18 mouse cellular contexts compared by ENCODE assay signal in the genomic region with DNA sequence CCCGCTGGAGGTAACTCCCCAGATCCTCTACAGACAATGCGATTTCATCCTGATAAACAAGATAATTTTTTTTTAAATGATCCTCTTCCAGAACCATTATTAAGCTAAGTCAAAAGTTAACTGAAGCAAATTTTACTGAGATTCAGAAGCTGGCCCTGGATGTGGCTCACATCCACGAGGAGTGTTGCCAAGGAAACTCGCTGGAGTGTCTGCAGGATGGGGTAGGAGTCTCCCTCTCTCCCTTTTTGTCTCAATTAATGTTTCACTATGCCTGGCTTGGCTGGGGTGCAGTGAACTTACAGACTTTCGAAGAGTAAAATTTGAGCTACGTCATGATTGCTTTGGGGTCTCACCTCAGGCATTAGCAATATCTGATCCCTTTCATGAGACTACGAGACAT. TPM values are rescaled to one million over a fixed set of nuclear protein-coding genes. Genes with fewer than 3 reads are reported as not detected.
"Had no signal": no experiment of that assay in that cellular context is flagged by ENCODE, and none has a peak within 500 bp of the region (broad histone marks: within the 10 kb centered on the region; RNA-seq: fewer than 3 reads in every experiment).

No protein-coding gene starts in this region.

- H3K4me3 ChIP-seq: hindbrain, embryonic 15.5 days; limb, embryonic 13.5 days; liver, embryonic 15.5 days; lung, embryonic 15.5 days; megakaryocyte, embryonic 14.5 days; midbrain, embryonic 12.5 days; neural tube, embryonic 13.5 days had no signal

- H3K27ac ChIP-seq: hindbrain, embryonic 15.5 days; kidney, postnatal 0 days; limb, embryonic 13.5 days; liver, embryonic 15.5 days; lung, embryonic 15.5 days; macrophage; midbrain, embryonic 12.5 days; neural tube, embryonic 13.5 days had no signal

- DNase-seq: kidney, adult 8-10 months; kidney, postnatal 36 days; lung, postnatal 14 days; retina, postnatal 1 day; thymus, postnatal 36 days had no signal

- ATAC-seq: intestine, embryonic 16.5 days; midbrain, embryonic 16.5 days had no signal

RNA-seq across cellular contexts. Expression of a gene that starts 9.0 kb away (rescaled TPM):
- total RNA-seq: layer of hippocampus, postnatal 36 days; left cerebral cortex, postnatal 36 days had no signal

RNA-seq across cellular contexts. Expression of a gene that starts 19.2 kb away (rescaled TPM):
- total RNA-seq: layer of hippocampus, postnatal 36 days; left cerebral cortex, postnatal 36 days had no signal

RNA-seq across cellular contexts. Expression of a gene that starts 38.8 kb away (rescaled TPM):
- total RNA-seq: layer of hippocampus, postnatal 36 days; left cerebral cortex, postnatal 36 days had no signal
